Mouse (Mus musculus) midbrain, embryonic 11.5 days (tissue): Measurements from ENCODE around the gene Armc6. TPM values are rescaled to one million over a fixed set of nuclear protein-coding genes. Genes with fewer than 3 reads are reported as not detected.

Experiments
- ATAC-seq: fragments of 200-750 bp; cut with Nextera tagmentation; 2 replicates; pipeline ENCODE4 v1.8.0; 2017; ENCODE audit warnings: moderate TSS enrichment, moderate library complexity; ENCODE audit not compliant: low FRiP score
- DNase-seq: peaks from one replicate; pipeline ENCODE4 v3.0.0; 2015; ENCODE audit warnings: low spot score; ENCODE audit errors: missing footprints
- H3K27ac ChIP-seq: fragments of 300-500 bp; sonication (generic); 2 replicates; pipeline ENCODE4 v1.5.1; 2014; ENCODE audit warnings: low read depth, low read length
- H3K27me3 ChIP-seq: fragments of 300-500 bp; sonication (generic); 2 replicates; pipeline ENCODE4 v1.6.1; 2014; ENCODE audit warnings: mild to moderate bottlenecking, low read length, moderate library complexity, mixed read lengths; ENCODE audit not compliant: control insufficient read depth, insufficient read depth
- H3K36me3 ChIP-seq: fragments of 300-500 bp; sonication (generic); 2 replicates; pipeline ENCODE4 v1.6.1; 2014; ENCODE audit warnings: mild to moderate bottlenecking, low read length, moderate library complexity, mixed read lengths; ENCODE audit not compliant: control insufficient read depth, insufficient read depth
- H3K4me1 ChIP-seq: fragments of 300-500 bp; sonication (generic); 2 replicates; pipeline ENCODE4 v1.6.1; 2014; ENCODE audit warnings: low read length; ENCODE audit not compliant: control insufficient read depth, insufficient read depth
- H3K4me2 ChIP-seq: fragments of 300-500 bp; sonication (generic); 2 replicates; pipeline ENCODE4 v1.6.1; 2014; ENCODE audit warnings: mild to moderate bottlenecking, moderate library complexity
- H3K4me3 ChIP-seq: fragments of 300-500 bp; sonication (generic); 2 replicates; pipeline ENCODE4 v1.5.1; 2014; ENCODE audit warnings: low read depth, low read length
- H3K9ac ChIP-seq: fragments of 300-500 bp; sonication (generic); 2 replicates; pipeline ENCODE4 v1.6.1; 2014; ENCODE audit warnings: low read length
- H3K9me3 ChIP-seq: fragments of 300-500 bp; sonication (generic); 2 replicates; pipeline ENCODE4 v1.6.1; 2016; ENCODE audit warnings: low read length; ENCODE audit not compliant: control insufficient read depth
- WGBS: fragments of 180-500 bp; shearing (Covaris S2); extraction: QIAGEN DNeasy Blood & Tissue Kit; methylation state at CpG from one replicate; pipeline ENCODE4 v1.1.7; 2014; 5-methylcytosine and 5-hydroxymethylcytosine counted together
- polyA plus RNA-seq: library from polyadenylated mRNA; unstranded; fragments of >200 nt; fragmentation: Nextera tagmentation; extraction: Ambion mirVana; gene quantifications from 2 replicates; pipeline ENCODE4 v1.2.1, GENCODE M21; 2014

Armc6 gene
- 27.3 and 31.1 TPM in 2 replicates for polyA plus RNA-seq

- peak within 1 kb of the TSS; percentile 72 for H3K4me3 ChIP-seq
- under 1% methylated on average over 65 of the region's 67 CpGs for WGBS
These were observed at the start of gene Armc6, which contains the start of gene Sugp2 for GRCm38 (mm10) chr8:70234080-70234780. Gene Armc6, minus strand, starts transcription at chr8:70234466. Gene Sugp2, plus strand, starts transcription at chr8:70234226.

DNA sequence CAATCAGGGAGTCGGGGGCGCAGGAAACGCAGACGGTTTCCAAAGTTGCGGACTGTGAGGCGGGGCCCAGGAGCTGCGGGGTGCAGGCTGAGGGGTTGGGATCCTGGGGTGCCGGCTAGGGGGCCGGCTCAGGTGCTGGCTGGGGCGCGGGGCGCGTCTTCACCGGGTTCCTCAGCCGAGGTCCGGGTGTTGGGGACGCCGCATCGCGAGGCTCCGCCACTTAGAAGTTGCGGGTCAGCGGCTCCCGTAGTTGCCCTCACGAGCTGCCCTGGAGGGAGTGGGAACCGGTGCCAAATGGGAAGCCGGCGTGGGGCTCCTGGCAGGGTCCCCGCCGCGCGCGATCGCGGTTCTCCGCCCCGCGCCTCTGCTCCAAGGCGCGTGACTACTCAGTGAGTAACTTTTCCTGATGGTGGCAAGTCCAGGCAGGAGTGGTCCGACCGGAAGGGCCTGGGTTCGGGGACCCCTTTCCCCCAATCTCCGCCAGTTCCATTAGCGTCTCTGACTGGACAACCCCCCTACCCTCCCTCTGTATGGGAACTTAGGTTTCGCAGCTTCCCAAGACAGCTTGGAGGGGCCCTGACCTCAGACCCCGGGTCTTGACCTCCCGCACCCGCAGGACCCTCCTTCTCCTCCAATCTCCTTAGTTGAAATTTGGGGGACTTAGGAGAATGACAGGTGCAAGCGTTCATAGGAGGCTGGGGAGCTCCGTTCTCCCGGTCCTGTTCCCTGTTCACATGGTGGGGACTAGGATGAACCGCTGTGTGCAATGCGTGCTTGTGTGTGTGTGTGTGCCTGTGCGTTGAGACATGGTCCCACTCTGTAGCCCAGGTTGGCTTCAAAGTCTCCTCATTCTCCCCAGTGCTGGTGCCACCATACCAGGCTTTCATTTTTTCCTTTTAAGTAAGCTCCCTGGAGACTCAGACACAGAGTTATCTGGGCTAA lies 49.1 kb upstream of the Armc6 start:
- peaks cover 27% of the 10 kb centered on the region for H3K36me3 ChIP-seq
- H3K27me3 ChIP-seq = no peaks in the 10 kb centered on the region; the same call in 1 of the 2 replicates
- peaks cover 13% of the 10 kb centered on the region for H3K4me1 ChIP-seq
- H3K4me2 ChIP-seq = peak overlapping the region; percentile 87
- ATAC-seq (no peak; the same call in 1 of the 2 replicates), DNase-seq (peak; percentile 90)
- H3K9ac ChIP-seq = peak overlapping the region; percentile 99
- peak overlapping the region; percentile 68 for H3K27ac ChIP-seq
- H3K9me3 ChIP-seq = peaks cover 9% of the 10 kb centered on the region
- peak overlapping the region; percentile 94 for H3K4me3 ChIP-seq
- WGBS = 1% methylated on average over 47 of the region's 55 CpGs

More at GRCm38 (mm10) chr8:70234080-70234780, at the start of gene Armc6, which contains the start of gene Sugp2:
- Histone ChIP-seq H3K4me2 (peak within 1 kb of the TSS; percentile 78), H3K9ac (peak within 1 kb of the TSS; percentile 86), H3K27ac (peak within 1 kb of the TSS; percentile 85), H3K4me1 (peaks cover 16% of the 10 kb centered on the region), H3K27me3 (no peaks in the 10 kb centered on the region), H3K9me3 (no peaks in the 10 kb centered on the region), H3K36me3 (peaks cover 6% of the 10 kb centered on the region; the same call in 1 of the 2 replicates)
- ATAC-seq (peak; percentile 97), DNase-seq (peak; percentile 100)

- DNase-seq = peak; percentile 100
- peaks cover 9% of the 10 kb centered on the region for H3K9me3 ChIP-seq
- peak within 1 kb of the TSS; percentile 99 for H3K9ac ChIP-seq
- no peaks in the 10 kb centered on the region; the same call in 1 of the 2 replicates for H3K27me3 ChIP-seq
- peak; percentile 94 for ATAC-seq
- H3K36me3 ChIP-seq = peaks cover 24% of the 10 kb centered on the region
- H3K4me2 ChIP-seq = peak within 1 kb of the TSS; percentile 87
- peak within 1 kb of the TSS; percentile 68 for H3K27ac ChIP-seq
- H3K4me3 ChIP-seq = peak within 1 kb of the TSS; percentile 94
- WGBS = under 1% methylated on average over 36 of the region's 36 CpGs
- peaks cover 13% of the 10 kb centered on the region for H3K4me1 ChIP-seq
These were observed 48.4 kb upstream of the Armc6 start, which contains the start of gene Homer3 for GRCm38 (mm10) chr8:70282603-70283135. Gene Homer3, plus strand, starts transcription at chr8:70282827.

- Histone ChIP-seq H3K9me3 (no peaks in the 10 kb centered on the region), H3K27ac (no peak overlapping the region), H3K4me1 (peaks cover 13% of the 10 kb centered on the region), H3K4me3 (no peak overlapping the region), H3K4me2 (no peak overlapping the region), H3K9ac (no peak overlapping the region), H3K27me3 (no peaks in the 10 kb centered on the region; the same call in 1 of the 2 replicates), H3K36me3 (peaks cover 10% of the 10 kb centered on the region)
- DNase-seq (no peak), ATAC-seq (no peak)
- 43% methylated on average over 3 of the region's 3 CpGs for WGBS
These were observed 46.7 kb upstream of the Armc6 start for GRCm38 (mm10) chr8:70281001-70281400.

DNA sequence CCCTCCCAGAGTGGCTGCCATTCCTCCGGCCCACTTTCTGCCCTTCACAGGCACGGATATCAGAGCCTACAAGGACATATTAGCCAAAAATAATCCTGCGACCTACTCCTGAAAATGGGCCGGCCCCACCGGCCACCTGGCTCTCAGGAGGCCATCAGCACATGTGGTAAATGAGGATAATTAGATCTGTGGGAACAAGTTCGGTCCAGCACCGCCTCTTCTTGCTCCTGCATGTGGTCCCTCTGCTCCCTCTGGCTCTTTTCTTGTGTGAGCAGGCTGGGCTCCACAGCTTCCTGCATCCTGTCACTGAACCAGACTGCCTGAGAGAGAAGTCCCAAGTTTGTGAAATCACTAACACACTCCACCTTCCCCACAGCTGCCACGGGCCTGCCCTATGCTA lies 45.0 kb upstream of the Armc6 start:
- Histone ChIP-seq H3K4me1 (peaks cover 9% of the 10 kb centered on the region), H3K4me3 (no peak overlapping the region), H3K4me2 (no peak overlapping the region), H3K9me3 (no peaks in the 10 kb centered on the region), H3K9ac (no peak overlapping the region), H3K36me3 (no peaks in the 10 kb centered on the region), H3K27me3 (no peaks in the 10 kb centered on the region; the same call in 1 of the 2 replicates), H3K27ac (no peak overlapping the region)
- ATAC-seq = no peak
- no peak for DNase-seq
- 74% methylated on average over 8 of the region's 8 CpGs for WGBS

- H3K9me3 ChIP-seq = no peaks in the 10 kb centered on the region
- no peak overlapping the region for H3K9ac ChIP-seq
These were observed 43.9 kb upstream of the Armc6 start for GRCm38 (mm10) chr8:70278175-70278574.

DNA sequence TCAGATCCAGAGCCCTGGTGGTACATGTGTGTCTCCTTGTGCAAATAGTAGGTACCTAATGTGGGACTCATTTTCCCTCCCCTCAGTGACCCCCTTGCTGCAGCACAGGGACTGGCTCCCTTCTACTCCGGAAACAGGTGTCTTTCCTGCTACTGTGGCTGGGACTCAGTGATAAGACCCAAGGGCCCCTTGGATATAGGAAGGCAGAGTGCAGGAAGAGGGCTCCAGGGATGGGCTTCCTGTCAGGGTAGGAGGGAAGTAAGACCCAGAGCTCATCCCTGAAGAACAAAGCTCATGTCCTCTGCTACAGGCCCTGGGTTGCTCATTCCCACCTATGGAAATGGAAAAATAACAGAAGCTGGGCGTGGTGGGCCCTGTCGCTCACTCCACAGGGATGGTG lies 42.2 kb upstream of the Armc6 start:
- 85% methylated on average over 3 of the region's 3 CpGs for WGBS
- Histone ChIP-seq H3K9ac (no peak overlapping the region), H3K4me1 (no peaks in the 10 kb centered on the region), H3K36me3 (no peaks in the 10 kb centered on the region), H3K27me3 (no peaks in the 10 kb centered on the region; the same call in 1 of the 2 replicates), H3K9me3 (no peaks in the 10 kb centered on the region), H3K27ac (no peak overlapping the region), H3K4me3 (no peak overlapping the region), H3K4me2 (no peak overlapping the region)
- ATAC-seq (no peak), DNase-seq (no peak)

More at GRCm38 (mm10) chr8:70278175-70278574, 43.9 kb upstream of the Armc6 start:
- DNase-seq = no peak
- Histone ChIP-seq H3K4me2 (no peak overlapping the region), H3K36me3 (no peaks in the 10 kb centered on the region), H3K27me3 (no peaks in the 10 kb centered on the region; the same call in 1 of the 2 replicates), H3K27ac (no peak overlapping the region), H3K4me1 (peaks cover 7% of the 10 kb centered on the region; the same call in 1 of the 2 replicates), H3K4me3 (no peak overlapping the region)
- WGBS = 69% methylated on average over 15 of the region's 15 CpGs
- ATAC-seq = no peak

DNA sequence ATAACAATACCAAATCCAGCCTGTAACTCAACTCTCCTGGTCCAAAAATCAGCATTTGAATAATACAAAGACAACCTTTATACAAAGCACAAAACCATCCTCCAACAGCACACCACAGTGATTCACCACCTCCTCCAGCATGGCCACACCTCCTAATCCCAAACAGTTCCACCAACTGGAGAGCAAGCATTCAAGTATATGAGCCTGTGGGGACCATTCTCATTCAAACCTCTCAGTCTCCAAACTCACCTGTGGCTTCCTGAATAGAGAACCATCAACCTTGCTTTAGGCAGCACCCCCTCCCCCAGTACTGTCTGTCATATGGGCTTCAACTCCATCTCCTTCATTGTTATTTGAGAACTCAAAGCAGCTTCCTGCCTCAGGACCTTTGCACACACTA lies 40.1 kb upstream of the Armc6 start:
- no peak for DNase-seq
- Histone ChIP-seq H3K9ac (no peak overlapping the region), H3K27me3 (no peaks in the 10 kb centered on the region), H3K4me3 (no peak overlapping the region), H3K4me1 (no peaks in the 10 kb centered on the region), H3K36me3 (no peaks in the 10 kb centered on the region), H3K27ac (no peak overlapping the region), H3K4me2 (no peak overlapping the region), H3K9me3 (no peaks in the 10 kb centered on the region)
- no peak for ATAC-seq
